In the genomic region with DNA sequence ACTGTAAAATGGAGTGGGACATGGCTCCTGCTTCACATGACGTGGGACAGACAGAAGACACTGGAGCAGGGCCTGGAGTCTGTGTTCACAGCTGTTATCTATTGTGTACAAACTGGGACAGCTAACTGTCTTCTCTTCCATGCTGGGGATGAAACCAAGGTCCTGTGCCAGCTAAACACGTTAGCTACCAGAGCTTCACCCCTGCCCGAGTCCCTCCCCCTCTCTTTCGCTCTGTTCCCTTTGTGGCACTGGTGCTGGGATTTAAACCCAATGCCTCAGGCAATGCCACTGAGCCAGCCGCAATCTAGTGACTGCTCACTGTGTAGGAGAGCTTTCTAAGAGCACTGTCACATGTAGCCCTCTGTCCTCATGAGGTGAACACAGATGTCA, we compare ENCODE assay signal across 19 mouse cellular contexts. TPM values are rescaled to one million over a fixed set of nuclear protein-coding genes. Genes with fewer than 3 reads are reported as not detected.
"Had no signal": no experiment of that assay in that cellular context is flagged by ENCODE, and none has a peak within 500 bp of the region (broad histone marks: within the 10 kb centered on the region; RNA-seq: fewer than 3 reads in every experiment).

No protein-coding gene starts in this region.

- DNase-seq: left cerebral cortex, postnatal 4 days; lung, embryonic 14.5 days; right cerebral cortex, postnatal 25 days; spleen, adult 18-20 months; thymus, postnatal 36 days had no signal

- H3K27me3 ChIP-seq: limb, embryonic 12.5 days; limb, embryonic 15.5 days; midbrain, embryonic 13.5 days; stomach, embryonic 15.5 days had no signal

- H3K27ac ChIP-seq: limb, embryonic 12.5 days; limb, embryonic 15.5 days; macrophage; midbrain, embryonic 13.5 days; stomach, embryonic 15.5 days had no signal

- H3K9ac ChIP-seq: limb, embryonic 12.5 days; limb, embryonic 15.5 days; lung, embryonic 14.5 days; midbrain, embryonic 13.5 days; stomach, embryonic 15.5 days had no signal

- H3K9me3 ChIP-seq: limb, embryonic 12.5 days; limb, embryonic 15.5 days; midbrain, embryonic 13.5 days; stomach, embryonic 15.5 days had no signal

- H3K4me1 ChIP-seq: limb, embryonic 12.5 days; limb, embryonic 15.5 days; midbrain, embryonic 13.5 days; stomach, embryonic 15.5 days had no signal

- ATAC-seq: inflammation-experienced regulatory T-cells, adult 6 months; intestine, embryonic 16.5 days; lung, postnatal 0 days; midbrain, embryonic 13.5 days had no signal

- H3K36me3 ChIP-seq: midbrain, embryonic 13.5 days had no signal

- H3K4me2 ChIP-seq: limb, embryonic 12.5 days; limb, embryonic 15.5 days; lung, embryonic 14.5 days; midbrain, embryonic 13.5 days; stomach, embryonic 15.5 days had no signal

- H3K4me3 ChIP-seq: limb, embryonic 12.5 days; limb, embryonic 15.5 days; midbrain, embryonic 13.5 days; stomach, embryonic 15.5 days had no signal

RNA-seq across cellular contexts. Expression of a gene that starts 4.9 kb away (rescaled TPM):
- total RNA-seq: layer of hippocampus, adult 18-20 months; layer of hippocampus, postnatal 14 days; left cerebral cortex, adult 8-10 months; left cerebral cortex, postnatal 14 days; left cerebral cortex, postnatal 4 days; midbrain, postnatal 0 days had no signal
- polyA plus RNA-seq: inflammation-experienced regulatory T-cells, adult 6 months; macrophage; neural tube, embryonic 11.5 days had no signal

RNA-seq across cellular contexts. Expression of a gene that starts 31.9 kb away (rescaled TPM):
- polyA plus RNA-seq: inflammation-experienced regulatory T-cells, adult 6 months had no signal
